Mouse (Mus musculus): ENCODE data around the gene Fam189a2. TPM values are rescaled to one million over a fixed set of nuclear protein-coding genes. Genes with fewer than 3 reads are reported as not detected.
A peak's percentile ranks its signal among the peaks of the same experiment; 100 is the strongest.

Gene Fam189a2
- polyA plus RNA-seq, 1 experiment from 2014 or later, result 1.5 TPM

DNA sequence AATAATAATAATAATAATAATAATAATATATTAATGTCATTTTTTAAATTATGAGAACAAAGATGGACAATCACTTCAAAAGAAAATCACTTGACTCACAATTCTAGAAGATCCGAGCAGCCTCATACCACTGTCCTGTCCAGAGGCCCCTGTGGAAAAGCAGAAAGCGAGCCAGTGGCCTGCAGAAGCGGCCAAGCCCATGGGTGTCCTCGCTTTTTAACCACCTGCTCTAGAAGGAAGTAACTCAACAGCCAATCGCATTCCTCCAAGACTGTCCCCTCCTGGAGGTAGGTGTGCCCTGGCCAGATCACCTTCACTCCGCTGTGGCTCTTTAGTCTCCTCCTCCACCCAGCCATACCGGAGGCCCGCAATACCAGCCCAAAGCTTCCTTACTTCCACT lies 75.4 kb downstream of the Fam189a2 start:
- H3K9me3 ChIP-seq, result no peaks in the 10 kb centered on the region
- H3K4me2 ChIP-seq, result no peak overlapping the region
- no peak overlapping the region for H3K27ac ChIP-seq
- 86% methylated on average over 8 of the region's 8 CpGs for WGBS
- H3K4me3 ChIP-seq, result no peak overlapping the region
- no peaks in the 10 kb centered on the region for H3K36me3 ChIP-seq
- H3K27me3 ChIP-seq, result no peaks in the 10 kb centered on the region
- peaks cover 10% of the 10 kb centered on the region for H3K4me1 ChIP-seq
- ATAC-seq (ENCODE audit: borderline replicate concordance, extremely low read depth, low FRiP score, low TSS enrichment), result no peak
- H3K9ac ChIP-seq, result no peak overlapping the region

- Histone ChIP-seq H3K4me3 (no peak overlapping the region), H3K9ac (no peak overlapping the region), H3K4me2 (no peak overlapping the region), H3K36me3 (no peaks in the 10 kb centered on the region), H3K4me1 (no peaks in the 10 kb centered on the region), H3K27ac (no peak overlapping the region), H3K27me3 (no peaks in the 10 kb centered on the region), H3K9me3 (no peaks in the 10 kb centered on the region)
- WGBS, result 40% methylated on average over 12 of the region's 12 CpGs
- ATAC-seq (ENCODE audit: borderline replicate concordance, extremely low read depth, low FRiP score, low TSS enrichment), result no peak
These were observed 82.4 kb downstream of the Fam189a2 start for GRCm38 (mm10) chr19:23948301-23949000.

DNA sequence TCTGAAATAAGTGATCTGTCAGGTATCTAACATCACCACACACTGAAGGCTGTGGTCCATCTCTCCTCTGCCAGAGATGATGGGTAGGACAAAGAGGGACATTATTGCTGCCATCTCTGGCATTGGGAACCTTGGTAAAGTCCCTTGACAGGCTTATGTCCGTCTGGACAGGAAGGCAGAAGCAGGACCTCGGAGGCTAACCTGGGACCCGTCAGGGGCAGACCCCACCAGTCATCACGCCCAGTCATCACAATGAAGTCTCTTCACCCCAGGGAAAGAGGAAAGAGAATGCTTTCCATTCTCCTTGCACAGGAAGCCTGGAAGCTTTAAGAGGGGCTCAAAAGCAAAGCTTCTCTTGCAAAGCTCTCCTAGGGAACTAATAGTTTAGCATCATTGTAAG lies 82.9 kb downstream of the Fam189a2 start:
- no peak for ATAC-seq (ENCODE audit: borderline replicate concordance, extremely low read depth, low FRiP score, low TSS enrichment)

GRCm38 (mm10) chr19:23946751-23947150 lies 84.1 kb downstream of the Fam189a2 start:
- H3K4me1 ChIP-seq, result no peaks in the 10 kb centered on the region
- no peaks in the 10 kb centered on the region for H3K36me3 ChIP-seq
- no peak for ATAC-seq (ENCODE audit: borderline replicate concordance, extremely low read depth, low FRiP score, low TSS enrichment)
- H3K27me3 ChIP-seq, result no peaks in the 10 kb centered on the region
- no peak overlapping the region for H3K27ac ChIP-seq
- WGBS, result 72% methylated on average over 4 of the region's 4 CpGs
- no peak overlapping the region for H3K9ac ChIP-seq
- H3K4me3 ChIP-seq, result no peak overlapping the region
- H3K4me2 ChIP-seq, result no peak overlapping the region
- no peaks in the 10 kb centered on the region for H3K9me3 ChIP-seq

More for the DNA sequence above, 82.9 kb downstream of the Fam189a2 start:
- no peaks in the 10 kb centered on the region for H3K27me3 ChIP-seq
- no peaks in the 10 kb centered on the region for H3K9me3 ChIP-seq
- H3K4me2 ChIP-seq, result no peak overlapping the region
- H3K4me1 ChIP-seq, result no peaks in the 10 kb centered on the region
- no peak overlapping the region for H3K9ac ChIP-seq
- no peaks in the 10 kb centered on the region for H3K36me3 ChIP-seq
- H3K27ac ChIP-seq, result no peak overlapping the region
- WGBS, result 57% methylated on average over 4 of the region's 4 CpGs
- H3K4me3 ChIP-seq, result no peak overlapping the region

- no peaks in the 10 kb centered on the region for H3K4me1 ChIP-seq
- ATAC-seq (ENCODE audit: borderline replicate concordance, extremely low read depth, low FRiP score, low TSS enrichment), result no peak
These were observed 84.7 kb downstream of the Fam189a2 start for GRCm38 (mm10) chr19:23946026-23946685.

DNA sequence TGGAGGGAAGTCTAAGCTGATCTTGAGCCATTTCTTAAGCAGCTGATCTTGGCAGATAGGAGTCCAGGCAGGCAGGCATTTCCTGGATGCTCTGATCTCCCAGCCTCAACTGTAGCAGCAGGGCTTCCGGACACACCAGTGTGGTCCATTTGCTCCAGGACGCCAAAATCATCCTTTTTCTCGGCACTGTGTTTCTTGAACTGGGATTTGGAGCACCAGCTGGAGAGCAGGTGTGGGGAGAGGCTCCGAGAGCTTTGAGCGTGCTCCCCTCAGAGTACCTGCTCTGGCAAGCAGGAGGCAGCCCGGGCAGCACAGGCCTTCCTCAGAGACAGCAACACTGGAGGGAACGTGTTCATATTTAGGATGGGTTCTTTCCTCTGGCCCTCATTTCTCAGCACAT lies 87.9 kb downstream of the Fam189a2 start:
- no peak overlapping the region for H3K4me3 ChIP-seq
- H3K36me3 ChIP-seq, result no peaks in the 10 kb centered on the region
- WGBS, result 78% methylated on average over 7 of the region's 7 CpGs
- H3K27me3 ChIP-seq, result no peaks in the 10 kb centered on the region
- no peak overlapping the region for H3K27ac ChIP-seq
- no peak overlapping the region for H3K4me2 ChIP-seq
- no peak for ATAC-seq (ENCODE audit: borderline replicate concordance, extremely low read depth, low FRiP score, low TSS enrichment)
- no peak overlapping the region for H3K9ac ChIP-seq
- no peaks in the 10 kb centered on the region for H3K9me3 ChIP-seq
- no peaks in the 10 kb centered on the region for H3K4me1 ChIP-seq

More at GRCm38 (mm10) chr19:23946026-23946685, 84.7 kb downstream of the Fam189a2 start:
- H3K4me3 ChIP-seq, result no peak overlapping the region
- 76% methylated on average over 6 of the region's 6 CpGs for WGBS
- H3K27me3 ChIP-seq, result no peaks in the 10 kb centered on the region
- no peak overlapping the region for H3K9ac ChIP-seq
- H3K27ac ChIP-seq, result no peak overlapping the region
- H3K36me3 ChIP-seq, result no peaks in the 10 kb centered on the region
- H3K9me3 ChIP-seq, result no peaks in the 10 kb centered on the region
- no peak overlapping the region for H3K4me2 ChIP-seq

DNA sequence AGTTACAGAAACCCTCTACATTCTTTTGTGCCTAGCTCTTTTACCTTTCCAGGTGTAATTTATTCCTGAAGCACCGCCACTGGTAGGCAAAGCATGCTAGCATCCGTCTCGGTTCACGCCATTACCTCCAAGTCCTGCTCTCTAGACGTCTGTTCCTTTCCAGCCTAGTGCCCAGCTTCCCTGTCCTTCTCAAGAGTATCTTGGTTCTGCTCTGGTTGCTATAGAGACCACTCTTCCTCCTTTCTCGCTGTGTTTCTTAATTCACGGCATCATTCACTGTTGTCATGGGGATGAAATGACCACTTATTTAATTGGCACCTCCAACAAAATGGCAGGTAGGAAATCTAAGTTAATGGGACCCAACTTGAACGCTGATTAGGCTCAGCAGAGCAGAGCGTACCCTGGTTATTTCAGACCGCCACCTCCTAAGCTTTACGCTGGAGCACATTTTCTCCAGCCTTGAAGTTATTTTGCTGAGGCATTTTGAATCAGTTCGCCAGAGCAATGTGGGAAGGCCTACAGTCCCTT lies 89.3 kb downstream of the Fam189a2 start:
- Histone ChIP-seq H3K27me3 (no peaks in the 10 kb centered on the region), H3K9ac (no peak overlapping the region), H3K4me1 (no peaks in the 10 kb centered on the region), H3K4me3 (no peak overlapping the region), H3K36me3 (no peaks in the 10 kb centered on the region), H3K4me2 (no peak overlapping the region), H3K27ac (no peak overlapping the region), H3K9me3 (no peaks in the 10 kb centered on the region)
- ATAC-seq (ENCODE audit: borderline replicate concordance, extremely low read depth, low FRiP score, low TSS enrichment), result no peak
- WGBS, result 72% methylated on average over 12 of the region's 12 CpGs

DNA sequence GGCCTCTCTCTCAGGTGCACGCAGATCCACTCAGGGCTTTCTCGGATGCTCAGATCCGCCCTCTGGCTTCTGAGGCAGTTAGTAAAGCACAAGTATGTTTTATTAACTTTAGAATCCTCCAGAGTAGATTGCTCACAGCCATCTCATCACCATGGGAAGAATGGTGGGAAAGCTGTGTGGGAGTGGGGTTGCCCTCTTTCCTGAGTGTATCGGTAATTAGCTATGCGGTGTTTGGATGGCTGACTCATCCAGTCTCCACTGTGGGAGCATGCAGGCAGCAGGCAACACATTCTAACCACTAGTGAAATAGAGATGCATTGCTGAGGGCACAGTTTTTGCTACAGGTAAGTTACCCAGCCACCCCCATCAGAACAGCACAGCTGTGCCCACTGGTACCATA lies 100.0 kb downstream of the Fam189a2 start:
- Histone ChIP-seq H3K4me3 (no peak overlapping the region), H3K4me1 (no peaks in the 10 kb centered on the region), H3K9ac (no peak overlapping the region), H3K27me3 (no peaks in the 10 kb centered on the region), H3K4me2 (no peak overlapping the region), H3K27ac (no peak overlapping the region), H3K9me3 (peaks cover 4% of the 10 kb centered on the region; the same call in 1 of the 2 replicates), H3K36me3 (no peaks in the 10 kb centered on the region)
- 91% methylated on average over 5 of the region's 5 CpGs for WGBS
- no peak for ATAC-seq (ENCODE audit: borderline replicate concordance, extremely low read depth, low FRiP score, low TSS enrichment)

DNA sequence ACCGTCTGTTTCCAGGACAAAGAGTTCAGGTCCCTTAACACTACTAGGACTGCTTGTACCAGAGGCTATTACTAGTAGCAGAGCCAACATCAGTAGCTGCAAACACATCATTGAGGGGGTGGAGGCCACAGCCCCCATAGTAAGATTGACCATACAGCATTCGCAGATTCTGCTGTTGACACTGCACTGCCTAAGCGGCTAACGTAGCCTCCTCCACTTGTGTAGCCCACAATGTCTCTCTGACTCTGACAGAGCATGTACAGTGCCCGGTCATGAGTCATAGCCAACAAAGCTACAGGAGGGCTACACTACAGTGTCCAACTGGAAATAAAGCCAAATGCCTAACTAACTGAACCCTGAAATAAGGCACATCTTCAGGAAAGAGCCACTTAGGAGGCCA lies 105.3 kb downstream of the Fam189a2 start:
- H3K4me2 ChIP-seq, result no peak overlapping the region
- H3K4me1 ChIP-seq, result no peaks in the 10 kb centered on the region; the same call in none of the 2 replicates
- no peak overlapping the region for H3K9ac ChIP-seq
- no peak overlapping the region for H3K27ac ChIP-seq
- no peak overlapping the region for H3K4me3 ChIP-seq
- 89% methylated on average over 5 of the region's 5 CpGs for WGBS
- ATAC-seq (ENCODE audit: borderline replicate concordance, extremely low read depth, low FRiP score, low TSS enrichment), result no peak
- H3K36me3 ChIP-seq, result no peaks in the 10 kb centered on the region
- no peaks in the 10 kb centered on the region for H3K9me3 ChIP-seq
- H3K27me3 ChIP-seq, result no peaks in the 10 kb centered on the region

DNA sequence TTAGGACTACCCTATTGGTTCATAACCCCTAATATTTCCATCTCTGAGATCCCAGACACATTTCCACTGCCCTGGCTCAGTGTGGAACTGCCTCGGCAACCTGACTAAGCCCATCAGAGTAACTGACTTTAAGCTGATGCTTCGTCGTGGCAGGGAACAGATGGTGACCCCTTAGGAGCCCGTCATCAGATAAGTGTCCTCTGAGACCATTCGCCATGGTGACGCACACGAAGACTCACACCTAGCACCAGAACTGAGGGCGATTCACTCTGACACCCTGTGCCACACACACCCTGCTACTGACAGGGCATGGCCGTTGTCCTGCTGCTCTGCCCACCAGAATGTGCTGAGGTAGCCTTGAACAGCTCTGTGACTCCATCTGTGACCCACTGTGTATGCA lies 106.0 kb downstream of the Fam189a2 start:
- Histone ChIP-seq H3K9me3 (no peaks in the 10 kb centered on the region), H3K4me3 (no peak overlapping the region), H3K36me3 (no peaks in the 10 kb centered on the region), H3K9ac (no peak overlapping the region), H3K4me2 (no peak overlapping the region), H3K27me3 (no peaks in the 10 kb centered on the region), H3K4me1 (peaks cover 3% of the 10 kb centered on the region), H3K27ac (no peak overlapping the region)
- ATAC-seq (ENCODE audit: borderline replicate concordance, extremely low read depth, low FRiP score, low TSS enrichment), result no peak
- WGBS, result 68% methylated on average over 9 of the region's 9 CpGs

DNA sequence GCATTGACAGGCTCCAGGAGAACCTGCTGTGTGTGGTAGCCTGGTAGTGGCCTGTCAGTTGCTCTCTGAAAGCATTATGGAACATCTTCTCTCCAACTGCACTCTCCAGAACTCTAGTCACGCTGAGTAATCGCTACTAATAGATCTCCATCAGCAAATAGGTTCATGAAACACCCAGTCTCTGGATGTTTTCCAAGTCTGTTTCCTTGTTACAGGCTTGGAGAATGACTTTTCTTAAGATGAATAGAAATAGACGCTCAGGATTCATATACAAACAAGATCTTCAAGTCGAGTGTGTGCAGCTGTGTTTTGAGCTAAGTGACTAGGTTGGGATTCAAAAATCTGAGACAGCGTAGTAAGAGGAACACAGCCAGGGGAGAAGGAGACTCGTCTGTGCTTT lies 106.8 kb downstream of the Fam189a2 start:
- Histone ChIP-seq H3K36me3 (no peaks in the 10 kb centered on the region), H3K4me1 (peaks cover 3% of the 10 kb centered on the region), H3K27me3 (no peaks in the 10 kb centered on the region), H3K4me3 (no peak overlapping the region), H3K9me3 (no peaks in the 10 kb centered on the region), H3K9ac (no peak overlapping the region), H3K27ac (no peak overlapping the region), H3K4me2 (no peak overlapping the region)
- WGBS, result 27% methylated on average over 6 of the region's 6 CpGs
- peak; percentile 31; the same call in 1 of the 2 replicates for ATAC-seq (ENCODE audit: borderline replicate concordance, extremely low read depth, low FRiP score, low TSS enrichment)
